Mouse (Mus musculus): ENCODE measurements at regions not wholly inside any gene's neighbourhood (a gene's known extent, or its start where the extent isn't known, plus 50 kb on each side); places are given as distances from the start of the nearest gene placed in this dataset.

DNA sequence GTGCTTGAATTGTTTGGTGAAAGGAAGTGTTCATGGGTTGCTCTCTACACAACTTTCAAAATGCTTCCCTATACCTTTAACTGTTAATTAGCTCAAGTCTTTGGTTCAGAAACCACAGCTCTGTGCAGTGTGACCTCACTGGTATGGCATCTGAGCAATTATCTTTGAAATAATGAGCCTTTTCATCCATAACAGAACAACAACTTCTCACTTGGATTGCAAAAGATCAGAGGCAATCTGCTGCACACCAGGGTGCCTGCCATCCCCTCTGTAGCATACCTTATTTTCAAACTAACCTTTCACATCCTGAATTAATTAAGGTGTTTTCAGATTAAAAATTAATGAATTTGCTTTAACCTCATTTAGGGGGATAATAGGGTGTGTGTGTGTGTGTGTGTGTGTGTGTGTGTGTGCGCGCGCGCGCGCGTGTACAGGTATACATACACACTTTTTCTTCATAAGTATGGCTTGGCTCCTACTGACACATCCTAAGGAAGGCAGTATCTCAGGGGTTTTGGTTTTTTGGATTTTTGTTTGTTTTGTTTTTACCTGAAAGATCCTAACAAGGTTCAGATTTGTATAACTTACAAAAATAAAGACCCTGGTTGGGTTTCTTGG is 493.8 kb downstream of the Rapgef2 start:
- no peak for DNase-seq (ENCODE audit: extremely low spot score, low read depth, low spot score)

DNA sequence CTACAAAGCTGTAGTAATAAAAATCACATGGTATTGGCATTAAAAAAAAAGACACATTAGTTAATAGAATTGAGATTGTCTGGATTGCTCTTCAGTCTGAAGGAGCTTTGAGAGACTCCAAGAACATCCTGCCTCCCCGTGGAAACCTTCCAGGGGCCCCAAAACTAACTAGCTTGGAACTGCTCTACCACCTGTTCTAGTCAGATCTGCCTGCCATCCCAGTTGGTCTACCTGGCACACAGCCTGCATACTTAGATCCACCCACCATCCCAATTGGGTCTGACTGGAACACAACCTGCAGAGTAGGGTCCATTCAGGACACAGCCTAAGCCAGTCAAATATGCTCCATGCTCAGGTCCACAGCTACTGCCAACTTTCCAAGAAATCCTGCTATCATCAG is 503.6 kb downstream of the Rapgef2 start:
- no peak for DNase-seq (ENCODE audit: extremely low spot score, low read depth, low spot score)

DNA sequence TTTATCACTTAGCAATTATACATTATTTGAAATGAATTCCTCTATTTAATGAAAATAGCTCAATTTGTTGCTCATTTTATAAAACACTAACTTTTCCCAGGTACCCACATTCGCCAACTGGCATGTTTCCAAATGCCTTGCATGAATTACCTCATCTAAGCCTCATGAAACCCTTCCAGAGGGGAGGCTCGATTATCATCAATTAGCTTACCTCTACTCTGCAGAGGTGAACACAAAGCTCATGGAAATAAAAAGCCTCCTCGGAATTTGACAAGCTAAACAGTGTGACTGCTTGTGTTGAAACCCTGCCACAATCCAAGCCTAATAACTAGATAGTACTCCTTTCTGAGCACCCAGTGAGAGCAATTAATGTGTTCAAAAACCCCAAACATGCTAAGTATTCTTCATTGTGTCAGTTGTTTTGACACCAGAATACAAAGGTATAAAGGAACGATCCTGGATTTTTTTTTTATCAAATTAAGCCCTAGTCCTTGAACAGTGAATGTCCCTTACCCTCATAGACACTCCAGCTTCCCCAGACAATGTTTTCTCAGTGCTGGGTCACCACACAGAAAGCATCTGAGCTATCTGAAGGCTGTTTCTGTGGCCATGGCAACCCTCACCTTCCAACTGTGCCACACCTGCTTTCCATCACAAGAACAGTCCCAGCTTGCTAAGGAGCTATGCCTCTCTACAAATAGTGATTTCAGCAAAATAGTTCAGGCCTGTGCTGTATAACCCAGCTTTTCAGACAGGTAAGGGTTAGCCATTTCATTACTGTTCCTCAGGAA is 530.4 kb downstream of the Rapgef2 start:
- DNase-seq (ENCODE audit: extremely low spot score, low read depth, low spot score) = no peak

DNA sequence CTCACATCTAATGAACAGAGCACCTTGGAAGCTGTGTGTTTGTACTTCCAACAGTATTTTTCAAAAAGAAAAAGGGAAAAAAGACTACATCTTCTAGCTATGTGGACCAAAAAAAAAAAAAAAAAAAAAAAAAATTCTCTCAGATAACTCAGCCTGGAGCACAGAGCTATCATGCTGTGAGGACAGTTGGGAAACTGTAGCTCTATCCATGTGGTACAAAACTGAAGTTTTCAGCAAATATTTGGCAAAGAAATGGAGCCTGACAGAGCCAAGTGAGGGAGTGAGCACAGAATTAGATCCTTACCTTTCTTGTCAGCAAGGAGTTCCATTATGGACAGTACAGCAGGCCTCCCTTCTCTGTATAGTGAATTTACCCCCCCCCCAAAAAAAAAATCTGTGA is 550.2 kb downstream of the Rapgef2 start:
- no peak for DNase-seq (ENCODE audit: extremely low spot score, low read depth, low spot score)

DNA sequence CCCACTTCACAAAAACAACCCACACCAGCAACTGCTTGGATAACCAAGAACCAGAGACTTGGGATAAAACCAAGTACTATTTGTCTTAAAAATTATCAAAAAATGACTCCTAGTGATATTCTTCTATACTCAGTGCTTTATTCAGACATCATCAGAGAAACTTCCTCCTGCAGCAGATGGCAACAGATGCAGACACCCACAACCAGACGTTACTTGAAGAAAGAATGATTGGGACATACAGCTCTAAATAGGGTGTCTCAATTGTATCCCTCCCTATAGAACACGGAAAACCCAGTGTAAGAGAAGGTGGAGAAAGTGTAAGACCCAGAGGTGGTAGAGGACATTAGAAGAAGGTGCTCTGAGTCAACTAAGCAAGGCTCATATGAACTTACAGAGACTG is 569.6 kb downstream of the Rapgef2 start:
- no peak for DNase-seq (ENCODE audit: extremely low spot score, low read depth, low spot score)

DNA sequence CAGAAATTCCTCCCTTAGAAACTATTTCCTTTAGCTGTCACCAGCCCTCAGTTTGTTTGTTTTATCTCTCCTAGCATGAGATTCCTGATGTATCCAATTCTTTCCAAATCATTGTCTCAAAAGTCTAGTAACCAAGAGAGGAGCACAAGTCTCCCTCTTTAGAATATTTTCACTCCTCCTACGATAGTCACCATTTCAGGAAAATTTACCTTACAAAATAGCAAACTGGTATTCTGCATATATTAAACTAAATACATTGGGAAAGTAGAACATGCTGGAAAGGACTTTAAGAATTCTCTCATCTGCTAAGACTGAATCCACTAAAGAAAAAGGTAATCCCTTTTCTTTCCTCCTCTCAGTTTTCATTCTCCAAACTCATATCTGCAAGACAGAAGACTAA is 578.6 kb downstream of the Rapgef2 start:
- no peak for DNase-seq (ENCODE audit: extremely low spot score, low read depth, low spot score)

DNA sequence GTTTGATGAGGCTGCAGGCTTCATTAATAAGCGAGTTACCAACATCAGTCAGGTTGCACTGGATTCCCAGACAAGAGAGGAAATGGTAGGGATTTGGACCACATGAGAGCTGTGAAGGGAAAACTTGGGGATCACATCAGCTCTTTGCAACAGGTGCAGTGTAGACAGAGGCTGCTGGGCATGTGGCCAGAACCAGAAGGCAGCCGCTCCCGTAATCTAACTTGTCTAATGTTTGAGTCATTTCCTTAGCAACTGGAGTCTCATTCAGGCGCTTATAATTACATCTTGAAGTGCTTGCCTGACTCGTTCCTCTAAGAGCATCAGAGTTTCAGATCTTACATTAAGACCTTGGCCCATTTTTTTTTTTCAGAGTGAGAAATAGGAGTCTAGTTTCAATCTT is 587.4 kb downstream of the Rapgef2 start:
- DNase-seq (ENCODE audit: extremely low spot score, low read depth, low spot score) = no peak

DNA sequence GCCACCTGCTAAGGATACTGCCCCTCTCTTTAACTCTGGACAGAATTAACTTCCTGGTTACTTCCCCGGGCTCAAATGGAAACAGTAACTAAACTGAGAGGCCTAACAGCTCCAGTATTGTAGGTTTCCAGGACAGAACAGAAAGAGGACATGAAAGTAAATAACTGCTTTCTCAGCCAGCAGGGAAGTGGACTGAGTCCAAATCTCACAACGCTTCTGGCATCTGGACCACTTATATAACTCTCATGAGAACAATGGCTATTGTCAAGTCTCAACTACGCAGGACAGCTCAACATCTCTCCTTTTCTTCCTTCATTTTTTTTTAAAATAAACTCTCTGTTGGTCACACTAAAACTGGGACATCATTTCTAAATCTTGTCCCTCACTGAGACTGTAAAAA is 594.8 kb downstream of the Rapgef2 start:
- no peak for DNase-seq (ENCODE audit: extremely low spot score, low read depth, low spot score)

DNA sequence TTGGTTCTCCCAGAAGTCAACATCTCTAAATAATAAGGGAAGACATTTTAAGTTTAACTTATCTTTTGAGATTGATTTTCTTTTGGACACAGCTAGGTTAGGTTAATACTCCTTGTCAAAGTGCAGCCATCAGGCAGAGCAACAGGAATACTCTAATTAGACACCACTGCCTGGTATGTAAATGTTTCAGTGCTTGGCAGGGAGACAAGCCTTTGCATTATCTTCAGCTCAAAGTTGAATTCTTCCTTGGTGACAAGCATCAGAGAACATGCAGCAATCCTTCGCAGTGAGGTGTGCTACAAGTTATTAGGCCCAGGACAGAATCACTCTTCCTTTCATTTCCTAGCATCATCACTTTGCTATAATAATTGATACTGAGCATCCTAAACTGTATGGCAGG is 608.7 kb downstream of the Rapgef2 start:
- DNase-seq (ENCODE audit: extremely low spot score, low read depth, low spot score) = no peak

DNA sequence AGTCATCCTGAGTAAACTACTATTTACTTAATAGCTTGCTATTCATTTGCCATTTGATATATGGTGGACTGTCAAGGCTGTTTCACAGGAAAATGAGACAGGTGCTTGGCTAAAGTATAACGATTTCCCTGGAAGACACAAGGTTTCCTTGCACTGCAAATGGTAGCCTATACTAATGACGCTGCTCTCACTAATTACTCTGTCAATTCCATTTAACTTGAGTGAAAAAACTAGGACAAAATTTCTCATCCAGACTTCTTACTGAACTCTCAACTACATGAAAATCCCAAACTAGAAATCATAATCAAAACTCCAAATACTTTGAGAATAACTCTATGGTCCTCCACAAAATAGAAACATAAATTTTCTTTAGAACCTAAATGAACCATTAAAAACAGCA is 609.5 kb downstream of the Rapgef2 start:
- DNase-seq (ENCODE audit: extremely low spot score, low read depth, low spot score) = no peak

DNA sequence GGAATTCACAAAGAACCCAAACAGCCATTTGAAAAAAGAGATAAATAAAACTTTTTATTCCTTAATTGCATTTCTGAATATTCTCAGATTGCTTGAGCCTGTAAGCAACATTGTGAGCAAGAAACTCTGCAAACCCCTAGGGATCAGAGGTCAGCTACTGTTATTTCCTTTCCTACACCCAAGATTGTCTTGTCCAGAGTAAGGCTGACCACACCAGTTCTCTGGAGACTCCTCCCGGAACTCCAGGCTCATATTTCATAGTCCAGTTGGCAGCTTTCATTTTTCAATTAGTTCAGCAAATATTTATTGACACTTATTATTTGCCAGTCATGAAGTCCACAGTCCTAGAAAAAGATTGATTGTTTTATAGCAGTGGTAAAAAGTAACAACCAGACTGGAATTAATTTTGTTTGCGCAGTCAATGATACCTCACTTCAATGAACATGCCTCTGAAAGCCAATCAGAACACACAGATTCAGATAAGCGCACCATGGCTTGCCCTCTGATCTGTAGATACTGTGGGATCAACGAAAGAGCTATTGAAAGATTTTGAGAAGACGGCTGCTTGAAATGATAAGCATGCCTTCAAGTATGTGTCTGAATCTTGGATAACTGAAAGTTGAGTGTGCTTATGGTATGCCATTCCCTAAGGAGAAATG is 611.7 kb downstream of the Rapgef2 start:
- DNase-seq (ENCODE audit: extremely low spot score, low read depth, low spot score) = no peak

DNA sequence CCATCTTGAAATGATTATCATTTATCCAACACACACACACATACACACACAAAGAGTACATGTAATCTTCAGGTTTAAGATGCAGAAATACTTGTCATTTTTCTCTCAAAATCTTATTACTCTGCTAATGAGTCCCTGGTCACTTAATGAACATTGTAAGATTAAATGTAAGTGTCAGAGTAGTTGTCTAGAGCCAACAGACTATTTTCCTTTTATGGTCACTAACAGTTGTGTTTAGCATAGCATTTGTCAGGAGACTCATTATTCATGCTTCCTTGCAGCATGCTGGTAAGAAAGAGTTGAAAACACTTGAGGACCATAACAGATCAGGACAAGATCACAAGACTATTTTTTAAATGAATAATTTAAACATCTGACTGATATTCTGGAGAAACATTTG is 618.3 kb downstream of the Rapgef2 start:
- no peak for DNase-seq (ENCODE audit: extremely low spot score, low read depth, low spot score)

DNA sequence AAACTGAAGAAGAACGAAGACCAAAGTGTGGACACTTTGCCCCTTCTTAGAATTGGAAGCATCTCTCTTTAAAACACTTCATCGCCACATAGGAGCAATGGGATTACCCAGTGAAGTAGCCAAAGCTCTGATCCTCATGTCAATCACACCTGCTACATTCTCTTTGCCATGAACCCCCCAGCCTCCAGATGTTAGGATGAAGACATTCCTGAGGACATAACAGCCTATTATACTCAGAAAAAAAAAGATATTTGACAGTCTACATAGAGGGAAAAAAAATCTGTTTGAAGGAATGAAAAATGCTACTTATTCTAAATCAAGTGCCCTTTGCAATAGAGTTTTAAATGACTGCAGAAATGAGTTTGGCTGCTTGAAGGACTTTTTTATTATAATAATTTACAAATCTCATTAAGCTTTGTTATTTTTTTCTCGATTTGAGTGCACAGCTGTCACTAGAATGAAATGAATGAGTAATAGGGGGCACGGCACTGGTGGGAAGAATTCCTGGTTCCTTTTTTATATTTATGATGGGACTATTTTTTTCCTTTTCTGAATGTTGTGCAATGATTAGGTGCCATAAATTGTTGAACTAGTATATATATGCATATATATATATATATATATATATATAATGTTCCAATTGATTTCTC is 618.8 kb downstream of the Rapgef2 start:
- DNase-seq (ENCODE audit: extremely low spot score, low read depth, low spot score) = no peak

DNA sequence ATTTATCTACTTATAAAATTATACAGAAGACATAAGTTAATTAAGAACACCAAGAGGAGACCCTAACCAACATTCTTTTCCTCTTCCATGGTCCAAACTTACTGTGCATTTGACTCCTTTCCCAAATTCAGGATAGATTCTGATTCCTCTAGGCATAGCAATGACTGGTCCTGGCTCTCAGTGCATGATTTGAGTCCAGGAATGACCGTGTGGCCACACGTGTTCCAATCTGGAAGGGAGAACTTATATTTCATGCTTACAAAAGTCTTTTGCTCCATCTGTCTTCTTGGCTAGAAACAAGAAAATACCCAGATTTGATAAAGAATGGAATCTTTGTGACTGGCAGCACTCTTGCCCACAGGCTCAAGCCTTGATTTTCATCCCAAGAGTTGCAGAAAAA is 638.2 kb downstream of the Rapgef2 start:
- no peak for DNase-seq (ENCODE audit: extremely low spot score, low read depth, low spot score)

DNA sequence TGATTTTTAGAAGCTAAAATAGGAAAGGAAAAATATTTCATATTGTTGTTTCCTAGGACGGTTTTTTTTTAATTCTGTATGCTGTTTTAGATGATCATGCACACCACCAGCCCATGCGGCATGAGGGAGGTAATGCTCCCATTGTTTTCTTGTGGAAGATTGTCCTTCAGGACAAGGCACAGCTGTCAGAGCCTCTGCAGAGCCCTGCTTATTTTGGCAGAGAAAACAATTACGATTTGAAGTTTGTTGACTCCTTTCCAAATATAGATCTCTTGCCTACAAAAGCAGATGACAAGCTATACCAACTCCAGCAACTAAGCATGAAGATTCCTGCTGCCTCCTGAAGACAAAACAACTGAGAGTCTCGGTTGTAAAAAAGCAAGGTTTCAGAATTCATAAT is 650.9 kb downstream of the Rapgef2 start:
- DNase-seq (ENCODE audit: extremely low spot score, low read depth, low spot score) = no peak

DNA sequence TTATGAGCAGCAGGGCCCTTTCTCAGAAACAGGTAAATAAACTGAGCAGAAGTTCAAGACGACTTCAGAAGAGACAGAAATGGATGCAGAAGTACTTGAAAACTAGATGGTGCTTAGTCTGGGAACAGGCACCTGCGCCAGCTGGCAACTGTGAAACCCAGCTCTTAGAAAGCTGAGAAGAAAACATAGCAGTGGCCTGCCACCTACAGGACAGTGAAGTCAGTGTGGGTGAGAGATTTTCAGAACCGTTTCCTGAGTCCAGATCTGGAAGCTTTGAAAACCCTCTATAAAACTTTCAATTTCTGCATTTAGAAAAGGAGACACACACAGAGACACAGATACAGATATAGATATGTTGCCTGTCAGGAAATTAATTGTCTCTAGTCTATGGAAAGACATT is 667.4 kb downstream of the Rapgef2 start:
- no peak for DNase-seq (ENCODE audit: extremely low spot score, low read depth, low spot score)

DNA sequence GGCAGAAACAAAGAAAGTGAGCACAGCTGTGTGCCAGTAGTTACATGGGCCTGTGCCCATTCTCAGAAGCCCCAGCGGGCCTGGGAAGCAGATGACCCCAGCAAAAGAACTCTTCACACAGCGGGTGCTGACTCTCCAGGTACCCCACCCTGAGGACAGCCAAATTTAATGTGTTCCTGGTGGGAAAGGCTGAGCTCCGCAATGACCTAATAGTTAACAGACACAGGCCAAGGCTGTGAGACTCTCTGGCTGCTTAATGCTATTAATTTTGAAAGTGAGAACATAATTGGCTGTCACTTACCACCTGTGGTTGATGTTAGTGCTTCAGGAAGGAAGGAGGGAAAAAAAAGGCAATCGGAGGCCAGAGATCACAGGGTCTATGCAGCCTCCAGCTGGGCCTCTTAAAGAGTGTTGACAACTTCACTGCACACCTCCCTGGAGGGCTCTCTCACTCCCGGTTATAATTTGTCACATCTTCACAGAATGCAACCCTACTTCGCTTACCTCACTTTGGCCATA is 691.5 kb downstream of the Rapgef2 start:
- peak; percentile 87 for DNase-seq (ENCODE audit: extremely low spot score, low read depth, low spot score)

DNA sequence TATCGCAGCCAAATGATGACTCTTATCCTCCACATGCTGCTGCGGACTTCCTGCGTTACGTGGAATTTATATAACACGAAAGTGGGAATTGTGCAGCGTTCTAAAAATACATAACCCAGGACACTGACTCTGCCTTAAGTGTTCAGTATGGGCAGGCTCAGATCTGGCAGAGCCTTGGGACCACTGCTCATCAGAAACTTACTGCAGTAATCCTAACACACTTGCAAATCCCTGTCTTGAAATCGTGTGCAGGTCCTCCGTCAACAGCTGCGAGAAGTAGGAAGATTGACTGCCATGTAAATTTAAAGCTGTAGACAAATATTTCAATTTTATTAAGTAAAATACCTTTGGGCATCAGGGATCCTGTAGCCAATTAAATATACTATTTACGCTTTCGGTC is 692.0 kb downstream of the Rapgef2 start:
- peak; percentile 22 for DNase-seq (ENCODE audit: extremely low spot score, low read depth, low spot score)

DNA sequence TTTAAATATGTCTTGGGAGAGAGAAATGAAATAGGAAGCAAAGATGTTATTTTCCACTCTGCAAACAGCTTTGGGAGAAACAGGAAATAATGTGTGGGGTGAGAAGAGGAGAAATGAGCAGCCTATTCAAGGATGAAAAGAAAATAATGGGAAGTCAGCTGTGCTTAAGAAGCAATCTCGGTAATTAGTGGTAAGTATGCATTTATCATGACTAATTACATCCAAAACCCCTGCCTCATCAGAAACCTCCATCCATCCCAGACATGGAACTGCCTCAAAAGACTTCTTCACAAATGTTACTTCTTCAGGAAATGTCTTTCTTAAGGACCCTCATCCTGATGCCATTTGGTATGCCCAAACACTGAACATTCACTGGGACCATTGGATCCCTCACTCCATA is 699.7 kb downstream of the Rapgef2 start:
- no peak for DNase-seq (ENCODE audit: extremely low spot score, low read depth, low spot score)

DNA sequence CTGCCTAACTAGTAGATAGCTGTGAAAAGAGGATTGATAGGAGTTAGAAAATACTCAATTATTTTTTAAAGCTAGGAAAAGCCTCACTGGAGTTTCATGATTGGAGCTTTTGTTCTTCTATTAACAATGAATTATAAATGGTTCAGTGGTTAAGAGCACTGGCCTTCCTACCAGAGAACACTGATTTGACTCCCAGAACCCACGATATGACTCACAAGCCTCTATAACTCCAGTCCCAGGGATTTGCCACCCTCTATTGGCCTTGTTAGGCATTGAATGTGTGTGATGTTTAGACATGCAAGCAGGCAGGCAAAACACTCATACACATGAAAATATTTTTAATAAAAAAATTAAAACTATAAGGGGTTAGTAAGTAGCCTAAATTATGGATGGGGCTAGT is 704.4 kb downstream of the Rapgef2 start:
- DNase-seq (ENCODE audit: extremely low spot score, low read depth, low spot score) = no peak

DNA sequence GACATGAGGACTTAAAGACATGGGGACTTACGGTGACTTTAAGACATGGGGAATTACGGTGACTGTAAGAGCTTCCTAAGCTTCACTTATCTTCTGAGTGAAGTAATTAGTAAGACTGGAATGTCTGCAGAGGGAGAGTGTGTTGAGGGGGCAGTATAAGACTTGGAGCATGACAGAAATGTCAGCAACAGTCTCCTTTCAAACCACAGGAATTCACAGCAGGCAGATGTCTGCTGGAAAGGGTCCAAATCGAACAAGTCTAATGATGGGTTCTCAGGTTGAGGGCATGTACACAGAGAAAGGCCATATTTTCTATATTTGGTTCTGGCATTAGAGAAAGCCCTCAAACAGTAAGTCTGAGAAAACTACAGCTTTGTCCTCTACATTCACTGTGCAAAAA is 705.2 kb downstream of the Rapgef2 start:
- no peak for DNase-seq (ENCODE audit: extremely low spot score, low read depth, low spot score)
